Mouse (Mus musculus) CD4-positive, CD25-positive, alpha-beta regulatory T cell, adult 4 months (primary cell): ENCODE measurements around the gene Olfr1314. TPM values are rescaled to one million over a fixed set of nuclear protein-coding genes. Genes with fewer than 3 reads are reported as not detected.

ENCODE experiments used
- ATAC-seq: one replicate; pipeline ENCODE4 v1.8.0; 2017
- polyA plus RNA-seq, 2 experiments: library from polyadenylated mRNA; unstranded; fragments of 100-300 nt; shearing (Covaris generic); gene quantifications; one replicate each; pipeline ENCODE4 v1.2.1; 2017

Gene Olfr1314
- not detected for polyA plus RNA-seq

DNA sequence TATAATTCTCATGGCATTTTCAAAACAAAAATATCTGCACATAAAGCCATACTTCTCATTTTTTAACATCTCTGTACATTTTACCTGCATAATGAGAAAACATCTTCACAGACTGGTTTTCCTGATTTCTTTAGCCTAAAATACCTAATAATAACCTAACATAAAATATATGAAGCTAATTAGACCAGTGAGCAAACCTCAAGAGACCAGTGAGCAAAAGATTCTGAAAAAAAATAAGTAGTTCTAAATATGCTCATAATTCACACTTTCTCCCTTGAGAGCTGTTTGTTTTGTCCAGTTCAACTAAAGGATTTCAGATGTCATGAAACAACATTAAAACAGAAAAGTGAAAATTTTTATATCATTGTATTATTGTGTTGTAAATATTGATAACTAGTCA is at the start of gene Olfr1314:
Gene Olfr1314, minus strand, starts transcription at position 101 of the 400 bp plus-strand sequence.
- no peak for ATAC-seq

DNA sequence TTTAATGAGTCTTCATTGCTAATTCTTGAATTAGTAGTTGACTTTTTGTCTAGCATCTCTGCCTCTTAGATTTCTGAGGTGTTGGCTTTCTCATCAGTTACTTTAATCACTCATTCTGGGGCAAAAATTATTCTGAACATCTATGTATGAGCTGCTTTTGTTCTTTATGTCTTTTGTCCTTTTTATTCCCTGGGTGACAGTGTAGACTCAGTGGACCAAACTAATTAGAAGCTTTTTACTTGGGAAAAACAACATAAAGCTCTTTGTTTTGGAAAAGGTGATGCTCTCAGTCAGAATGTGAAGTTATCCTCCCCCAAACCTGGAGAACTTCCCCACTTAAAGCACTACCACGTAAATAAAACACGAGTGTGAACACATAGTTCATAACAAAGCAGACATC is 43.4 kb upstream of the Olfr1314 start, which contains the start of gene Olfr1317:
Gene Olfr1317, plus strand, starts transcription at position 301 of the 400 bp plus-strand sequence.
- ATAC-seq, result no peak

GRCm38 (mm10) chr2:112134877-112135276 is 38.3 kb upstream of the Olfr1314 start, which contains the start of gene Olfr1316:
Gene Olfr1316, minus strand, starts transcription at chr2:112134977.
- ATAC-seq, result no peak

GRCm38 (mm10) chr2:112115340-112115739 is 18.8 kb upstream of the Olfr1314 start, which contains the start of gene Olfr1315-ps1:
Gene Olfr1315-ps1, minus strand, starts transcription at chr2:112115440.
- ATAC-seq, result no peak

- no peak for ATAC-seq
Measured at GRCm38 (mm10) chr2:112077743-112078142, 18.8 kb downstream of the Olfr1314 start, which contains the start of gene Olfr1313. Gene Olfr1313, minus strand, starts transcription at chr2:112077843.

- ATAC-seq, result no peak
Measured at GRCm38 (mm10) chr2:112050138-112050537, 46.4 kb downstream of the Olfr1314 start, which contains the start of gene Olfr1312. Gene Olfr1312, minus strand, starts transcription at chr2:112050238.

Other genes starting within 250 kb of the Olfr1314 start
- not detected for gene Olfr1305, start 219.6 kb downstream of the Olfr1314 start, polyA plus RNA-seq
- not detected for gene Olfr1306, start 180.5 kb downstream of the Olfr1314 start, polyA plus RNA-seq
- gene Olfr1307, start 147.3 kb downstream of the Olfr1314 start, polyA plus RNA-seq, result under 1 TPM; 0.04 to 0.09 TPM
- gene Olfr1308, start 131.8 kb downstream of the Olfr1314 start, polyA plus RNA-seq, result not detected
- not detected for gene Olfr1309, start 106.5 kb downstream of the Olfr1314 start, polyA plus RNA-seq
- gene Olfr1310, start 84.1 kb downstream of the Olfr1314 start, polyA plus RNA-seq, result not detected
- gene Olfr1311, start 72.4 kb downstream of the Olfr1314 start, polyA plus RNA-seq, result not detected
- under 1 TPM in 1 of 2 experiments, not detected in 1; 0.08 TPM for gene Olfr1312, start 46.5 kb downstream of the Olfr1314 start, polyA plus RNA-seq
- gene Olfr1313, start 18.9 kb downstream of the Olfr1314 start, polyA plus RNA-seq, result not detected
- not detected for gene Olfr1315-ps1, start 18.7 kb upstream of the Olfr1314 start, polyA plus RNA-seq
- gene Olfr1316, start 38.2 kb upstream of the Olfr1314 start, polyA plus RNA-seq, result not detected
- gene Olfr1317, start 43.5 kb upstream of the Olfr1314 start, polyA plus RNA-seq, result not detected
- not detected for gene Olfr1318, start 57.4 kb upstream of the Olfr1314 start, polyA plus RNA-seq
- gene Lpcat4, start 142.7 kb upstream of the Olfr1314 start, polyA plus RNA-seq, result 10 to 100 TPM; 23.6 to 39.7 TPM
- gene Nutm1, start 162.5 kb upstream of the Olfr1314 start, polyA plus RNA-seq, result not detected
- 100 to 1,000 TPM; 153 to 229 TPM for gene Nop10, start 165.1 kb upstream of the Olfr1314 start, polyA plus RNA-seq
- gene Slc12a6, start 169.0 kb upstream of the Olfr1314 start, polyA plus RNA-seq, result 10 to 100 TPM; 51.7 to 61.2 TPM
- gene Gm21985, start 169.5 kb upstream of the Olfr1314 start, polyA plus RNA-seq, result not detected